Mouse (Mus musculus): ENCODE measurements around the gene Serpinb5.
"Not testable (repeated sequence)": the region's sequence is repeated elsewhere in the genome, so short reads cannot be mapped to it uniquely, and the experiment has no call there.

The Serpinb5 gene

GRCm38 (mm10) chr1:106860847-106861246 lies at the start of gene Serpinb5:
Gene Serpinb5, plus strand, starts transcription at chr1:106861173.
- DNase-seq = no peak

GRCm38 (mm10) chr1:106814864-106815263 lies 46.1 kb upstream of the Serpinb5 start:
- no peak for DNase-seq

DNA sequence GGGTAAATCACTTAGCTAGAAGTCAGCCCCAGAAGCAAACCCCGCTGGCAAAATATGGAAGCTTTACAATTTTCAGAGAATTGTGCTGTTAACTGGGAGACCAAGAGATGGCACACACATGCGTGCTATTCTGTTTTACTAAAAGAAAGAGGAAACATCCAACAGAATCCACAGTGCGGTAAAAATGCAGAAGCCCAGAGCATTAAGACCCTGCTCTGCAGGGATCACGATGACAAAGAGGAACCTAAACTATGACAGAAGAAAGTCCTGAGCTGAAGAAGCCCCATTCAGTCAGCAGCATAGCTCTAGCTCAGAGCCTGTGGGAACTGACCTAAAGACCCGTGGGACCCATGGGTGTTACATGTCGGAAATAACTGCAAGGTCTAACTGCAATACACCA lies 45.7 kb upstream of the Serpinb5 start:
- DNase-seq = no peak

- DNase-seq = no peak
Observed at GRCm38 (mm10) chr1:106816766-106817165, 44.2 kb upstream of the Serpinb5 start.

GRCm38 (mm10) chr1:106818323-106818722 lies 42.6 kb upstream of the Serpinb5 start:
- DNase-seq = no peak

- DNase-seq = no peak
Observed at GRCm38 (mm10) chr1:106822297-106822696, 38.7 kb upstream of the Serpinb5 start.

GRCm38 (mm10) chr1:106828784-106829183 lies 32.2 kb upstream of the Serpinb5 start:
- DNase-seq = no peak

DNA sequence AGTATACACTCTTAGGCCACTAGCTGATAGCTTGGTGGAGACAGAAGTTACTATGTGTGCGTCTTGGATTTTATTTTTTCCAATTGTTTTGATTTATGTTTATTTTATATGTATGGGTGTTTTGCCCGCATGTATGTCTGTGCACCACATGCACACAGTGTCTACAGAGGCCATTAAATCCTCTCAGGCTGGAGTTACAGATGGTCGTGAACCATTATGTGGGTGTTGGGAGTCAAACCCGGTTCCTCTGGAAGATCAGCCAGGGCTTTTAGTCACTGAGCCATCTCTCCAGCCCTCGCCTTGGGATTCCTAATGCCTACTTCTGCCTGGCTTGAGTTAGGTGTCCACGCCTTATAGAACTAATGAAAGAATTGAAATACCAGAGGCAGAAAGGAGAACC lies 4.6 kb downstream of the Serpinb5 start:
- no peak for DNase-seq

GRCm38 (mm10) chr1:106866029-106866428 lies 5.1 kb downstream of the Serpinb5 start:
- DNase-seq = peak; percentile 26

DNA sequence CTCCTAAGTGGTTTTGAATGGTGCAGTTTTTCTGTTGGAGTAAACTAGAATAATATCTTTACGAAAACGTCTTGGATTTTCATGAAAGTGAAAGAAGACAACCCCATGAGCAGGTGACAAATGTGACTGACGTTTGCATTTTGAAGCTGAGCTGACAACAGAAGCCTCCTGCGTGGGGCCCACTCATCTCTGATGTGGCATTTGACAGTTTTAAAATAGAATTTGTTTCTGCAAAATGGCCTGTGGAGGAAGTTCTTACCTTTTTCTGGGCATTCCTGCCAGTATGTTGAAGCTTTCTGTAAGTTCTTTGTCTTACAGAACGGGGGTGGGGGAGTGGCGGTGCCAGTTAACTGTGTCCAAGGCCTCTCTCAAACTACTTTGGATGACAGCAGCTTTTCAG lies 5.8 kb downstream of the Serpinb5 start:
- no peak for DNase-seq

DNA sequence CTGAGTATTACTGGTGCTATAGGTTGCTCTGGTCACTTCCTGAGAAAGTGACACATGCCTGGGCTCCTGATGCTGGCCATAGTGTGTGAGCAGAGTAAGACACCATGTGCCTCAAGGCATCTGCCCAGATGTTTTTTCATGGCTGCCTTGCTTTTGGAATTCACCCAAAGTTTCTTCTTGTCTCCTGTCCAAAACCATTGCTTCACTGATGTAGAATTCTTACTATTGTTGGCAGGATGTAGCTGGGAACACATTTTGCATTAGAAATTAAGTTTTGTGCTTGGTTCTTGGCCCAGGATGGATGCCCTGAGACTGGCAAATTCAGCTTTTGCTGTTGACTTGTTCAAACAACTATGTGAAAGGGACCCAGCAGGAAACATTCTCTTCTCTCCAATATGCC lies 9.0 kb downstream of the Serpinb5 start:
- no peak for DNase-seq

GRCm38 (mm10) chr1:106875193-106875886 lies 14.4 kb downstream of the Serpinb5 start:
- no peak for DNase-seq

- DNase-seq = no peak
Observed at GRCm38 (mm10) chr1:106876147-106876546, 15.2 kb downstream of the Serpinb5 start.

DNA sequence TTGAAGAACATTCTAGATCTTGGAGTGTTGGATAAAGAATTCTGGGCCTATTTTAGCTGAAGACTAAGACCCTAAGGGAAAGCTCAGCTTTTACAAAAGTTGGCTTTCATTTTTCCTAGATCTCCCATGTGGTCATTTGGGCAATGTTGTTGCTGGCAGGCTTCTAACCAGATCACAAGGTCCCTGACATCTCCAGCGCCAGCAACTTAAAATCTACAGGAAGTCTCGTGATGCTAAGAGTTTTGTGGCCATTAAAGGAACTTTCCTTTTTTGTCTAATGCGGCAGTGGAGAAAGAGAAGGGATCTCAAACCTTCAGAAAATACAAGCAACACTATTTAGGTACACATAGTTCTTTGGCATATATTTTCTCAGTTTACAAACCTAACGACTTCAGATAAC lies 21.8 kb downstream of the Serpinb5 start:
- no peak for DNase-seq

DNA sequence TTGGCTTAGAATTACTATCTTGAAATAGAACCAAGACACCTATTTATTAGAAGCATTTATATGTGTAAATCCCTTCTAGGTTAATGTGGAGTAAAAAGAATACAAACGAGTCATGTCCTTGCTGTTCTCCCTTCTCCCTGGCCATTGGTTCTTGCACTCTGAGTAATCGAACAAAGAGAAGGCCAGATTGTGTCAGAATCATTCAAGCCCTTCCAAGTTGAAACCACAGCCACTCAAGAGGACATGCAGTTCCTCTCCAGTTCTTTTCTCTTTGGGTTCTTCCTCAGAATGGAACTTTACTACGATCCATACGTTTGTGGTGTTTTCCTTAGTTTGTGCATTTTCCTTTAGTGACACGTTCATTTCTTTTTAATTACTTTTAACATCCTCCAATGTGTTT lies 22.4 kb downstream of the Serpinb5 start:
- DNase-seq = no peak

GRCm38 (mm10) chr1:106883812-106884211 lies 22.8 kb downstream of the Serpinb5 start:
- DNase-seq = no peak

- DNase-seq = not testable (repeated sequence)
Observed at GRCm38 (mm10) chr1:106895142-106895541, 34.2 kb downstream of the Serpinb5 start.

DNA sequence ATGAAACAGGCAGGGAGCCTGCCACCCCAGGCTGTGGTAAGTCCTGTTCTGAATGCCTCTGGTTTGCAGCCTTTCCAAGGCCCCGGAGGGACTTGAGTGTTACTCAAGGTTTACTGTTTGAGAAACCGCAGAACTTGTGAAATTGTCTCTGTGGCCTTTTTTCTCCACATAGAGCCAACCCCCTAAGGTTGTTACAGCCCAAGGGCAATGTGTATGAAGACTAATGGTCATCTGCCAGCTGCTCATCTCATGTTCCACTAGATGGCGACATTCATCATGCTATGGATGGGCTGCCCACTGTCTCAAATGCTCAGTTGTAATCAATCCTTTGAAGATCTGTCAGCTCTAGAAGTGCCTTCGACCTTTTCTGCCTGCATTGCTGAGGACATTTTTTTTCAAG lies 40.4 kb downstream of the Serpinb5 start:
- DNase-seq = no peak

- no peak for DNase-seq
Observed at GRCm38 (mm10) chr1:106931954-106932353, 71.0 kb downstream of the Serpinb5 start.
